Mouse (Mus musculus) macrophage (primary cell): ENCODE data around the gene Tsga10ip. TPM values are rescaled to one million over a fixed set of nuclear protein-coding genes. Genes with fewer than 3 reads are reported as not detected.
"Not testable (repeated sequence)": the region's sequence is repeated elsewhere in the genome, so short reads cannot be mapped to it uniquely, and the experiment has no call there.

Experiments used
- H3K27ac ChIP-seq: fragments of 350-480 bp; formaldehyde crosslinking; 2 replicates; pipeline ENCODE4 v1.9.0; 2021
- H3K36me3 ChIP-seq: fragments of 350-480 bp; formaldehyde crosslinking; 2 replicates; pipeline ENCODE4 v1.9.0; 2021; ENCODE audit errors: inconsistent target
- H3K4me3 ChIP-seq: fragments of 350-480 bp; formaldehyde crosslinking; 2 replicates; pipeline ENCODE4 v1.9.0; 2021; ENCODE audit errors: inconsistent target
- H3K79me2 ChIP-seq: fragments of 350-480 bp; formaldehyde crosslinking; 2 replicates; pipeline ENCODE4 v1.9.0; 2021; ENCODE audit errors: inconsistent target
- WGBS: methylation state at CpG from one replicate; pipeline ENCODE4 v1.1.7; 2026; ENCODE audit warnings: inconsistent platforms; ENCODE audit not compliant: missing documents; 5-methylcytosine and 5-hydroxymethylcytosine counted together
- polyA plus RNA-seq: library from polyadenylated mRNA; stranded (reverse); fragments of 250-400 nt; gene quantifications from 3 replicates; pipeline ENCODE4 v1.2.4, GENCODE M21; 2018; ENCODE audit warnings: inconsistent platforms

The Tsga10ip gene
- polyA plus RNA-seq, 1 experiment from 2014 or later: not detected

DNA sequence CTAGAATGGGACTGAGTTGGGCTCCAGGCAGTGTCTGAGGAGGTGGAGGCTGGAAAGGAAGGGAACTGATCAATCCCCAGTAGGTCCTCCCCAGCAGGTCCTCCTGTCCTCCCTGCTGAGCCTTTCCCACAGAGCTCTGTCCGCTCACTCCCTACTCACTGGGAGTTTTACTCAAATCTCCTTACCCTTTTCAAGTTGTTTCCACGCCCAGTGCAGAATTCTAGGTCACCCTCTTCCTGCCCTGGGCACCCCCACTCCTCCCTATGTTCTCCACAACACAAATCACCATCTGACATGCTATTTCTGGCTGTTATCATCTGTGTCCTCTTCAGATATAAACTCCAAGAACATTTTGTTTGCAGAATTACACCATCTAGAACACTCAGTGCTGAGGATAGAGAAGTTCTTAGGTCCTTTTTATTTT is 12.2 kb upstream of the Tsga10ip start:
- Histone ChIP-seq H3K79me2 (no peaks in the 10 kb centered on the region), H3K4me3 (no peak overlapping the region), H3K36me3 (peaks cover 3% of the 10 kb centered on the region; the same call in 1 of the 2 replicates), H3K27ac (no peak overlapping the region)
- 95% methylated on average over 2 of the region's 2 CpGs for WGBS

DNA sequence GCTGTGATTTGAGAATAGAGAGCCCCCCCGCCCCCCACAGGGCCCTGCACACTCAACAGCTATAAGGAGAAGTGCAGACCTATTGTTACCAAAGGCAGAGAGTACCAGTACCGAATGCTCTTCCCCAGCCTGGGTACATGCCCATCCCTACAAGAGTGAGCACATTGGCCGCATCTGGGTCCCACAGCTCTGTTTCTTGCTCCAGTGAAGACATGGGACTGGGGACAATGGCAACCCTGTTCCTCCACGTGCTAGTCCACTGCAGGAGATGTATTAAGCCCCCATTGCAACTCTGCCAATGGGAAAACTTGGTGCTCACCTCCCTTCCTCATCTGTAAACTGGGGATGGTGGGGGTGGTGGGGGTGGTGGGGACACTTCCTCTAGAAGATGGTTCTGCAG is 11.5 kb upstream of the Tsga10ip start:
- H3K79me2 ChIP-seq: no peaks in the 10 kb centered on the region
- no peaks in the 10 kb centered on the region; the same call in 1 of the 2 replicates for H3K36me3 ChIP-seq
- H3K4me3 ChIP-seq: no peak overlapping the region
- whole genome bisulfite sequencing: 83% methylated on average over 4 of the region's 4 CpGs
- no peak overlapping the region for H3K27ac ChIP-seq

DNA sequence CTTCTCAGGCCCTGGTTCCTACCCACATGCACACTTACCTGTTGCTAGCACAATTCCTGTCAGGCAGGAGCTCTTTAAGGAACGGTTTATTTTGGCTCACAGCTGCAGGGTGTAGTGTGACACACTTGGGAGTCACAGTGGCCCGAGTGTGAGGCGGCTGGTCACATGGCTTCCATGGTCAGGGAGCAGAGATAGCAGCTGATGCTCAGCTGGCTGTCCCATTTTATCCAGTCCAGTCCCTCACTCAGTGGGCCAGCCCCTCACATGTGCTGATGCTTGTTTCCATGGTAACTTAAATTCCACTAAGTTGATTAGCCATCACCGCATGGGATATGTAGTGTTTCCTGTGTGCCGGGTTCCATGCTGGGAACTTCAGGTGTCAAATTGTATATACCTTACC is 9.6 kb upstream of the Tsga10ip start:
- H3K36me3 ChIP-seq: no peaks in the 10 kb centered on the region
- WGBS: 93% methylated on average over 5 of the region's 5 CpGs
- H3K27ac ChIP-seq: no peak overlapping the region
- no peak overlapping the region for H3K4me3 ChIP-seq
- H3K79me2 ChIP-seq: peaks cover 4% of the 10 kb centered on the region; the same call in 1 of the 2 replicates

DNA sequence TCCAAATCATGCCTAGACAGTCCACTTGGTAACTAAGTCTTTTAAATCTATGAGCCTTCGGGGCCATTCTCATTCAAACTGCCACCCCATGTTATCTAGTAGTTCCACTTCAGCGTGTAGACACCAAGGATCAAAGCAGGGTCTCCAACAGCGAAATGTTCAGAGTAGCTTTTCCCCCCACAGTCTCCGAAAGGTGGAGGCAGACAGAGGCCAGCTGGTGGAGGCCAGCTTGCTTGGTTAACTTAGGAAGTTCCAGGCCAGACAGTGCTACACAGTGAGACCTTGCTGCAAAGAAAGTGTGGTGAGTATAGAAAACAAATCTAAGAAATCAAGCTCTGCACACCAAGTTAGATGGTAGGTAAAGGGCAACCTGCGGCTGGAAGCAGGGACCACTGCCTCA is 8.3 kb upstream of the Tsga10ip start:
- no peak overlapping the region for H3K4me3 ChIP-seq
- no peak overlapping the region for H3K27ac ChIP-seq
- 92% methylated on average over 5 of the region's 5 CpGs for WGBS
- H3K79me2 ChIP-seq: peaks cover 4% of the 10 kb centered on the region; the same call in 1 of the 2 replicates
- H3K36me3 ChIP-seq: no peaks in the 10 kb centered on the region

DNA sequence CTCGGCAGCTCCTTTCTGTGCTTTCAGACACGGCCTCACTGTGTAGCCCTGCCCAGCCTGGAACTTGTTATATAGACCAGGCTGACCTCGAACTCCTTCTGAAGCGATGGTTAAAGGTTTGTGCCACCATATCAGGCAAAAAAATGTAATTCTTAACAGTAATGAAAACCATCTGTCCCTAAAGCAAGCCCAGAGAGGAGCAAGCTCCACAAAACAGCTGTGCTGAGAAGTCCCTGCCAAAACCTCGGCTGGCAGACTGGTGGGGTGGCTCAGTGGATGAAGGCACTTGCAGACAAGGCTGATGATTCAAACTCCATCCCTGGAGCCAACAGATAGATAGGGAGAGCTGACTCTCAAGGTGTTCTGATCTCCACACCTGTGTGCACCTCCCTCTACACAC is 6.7 kb upstream of the Tsga10ip start:
- no peak overlapping the region for H3K4me3 ChIP-seq
- WGBS: 80% methylated on average over 5 of the region's 5 CpGs
- peaks cover 4% of the 10 kb centered on the region; the same call in 1 of the 2 replicates for H3K79me2 ChIP-seq
- peak overlapping the region; percentile 92 for H3K27ac ChIP-seq
- H3K36me3 ChIP-seq: no peaks in the 10 kb centered on the region

DNA sequence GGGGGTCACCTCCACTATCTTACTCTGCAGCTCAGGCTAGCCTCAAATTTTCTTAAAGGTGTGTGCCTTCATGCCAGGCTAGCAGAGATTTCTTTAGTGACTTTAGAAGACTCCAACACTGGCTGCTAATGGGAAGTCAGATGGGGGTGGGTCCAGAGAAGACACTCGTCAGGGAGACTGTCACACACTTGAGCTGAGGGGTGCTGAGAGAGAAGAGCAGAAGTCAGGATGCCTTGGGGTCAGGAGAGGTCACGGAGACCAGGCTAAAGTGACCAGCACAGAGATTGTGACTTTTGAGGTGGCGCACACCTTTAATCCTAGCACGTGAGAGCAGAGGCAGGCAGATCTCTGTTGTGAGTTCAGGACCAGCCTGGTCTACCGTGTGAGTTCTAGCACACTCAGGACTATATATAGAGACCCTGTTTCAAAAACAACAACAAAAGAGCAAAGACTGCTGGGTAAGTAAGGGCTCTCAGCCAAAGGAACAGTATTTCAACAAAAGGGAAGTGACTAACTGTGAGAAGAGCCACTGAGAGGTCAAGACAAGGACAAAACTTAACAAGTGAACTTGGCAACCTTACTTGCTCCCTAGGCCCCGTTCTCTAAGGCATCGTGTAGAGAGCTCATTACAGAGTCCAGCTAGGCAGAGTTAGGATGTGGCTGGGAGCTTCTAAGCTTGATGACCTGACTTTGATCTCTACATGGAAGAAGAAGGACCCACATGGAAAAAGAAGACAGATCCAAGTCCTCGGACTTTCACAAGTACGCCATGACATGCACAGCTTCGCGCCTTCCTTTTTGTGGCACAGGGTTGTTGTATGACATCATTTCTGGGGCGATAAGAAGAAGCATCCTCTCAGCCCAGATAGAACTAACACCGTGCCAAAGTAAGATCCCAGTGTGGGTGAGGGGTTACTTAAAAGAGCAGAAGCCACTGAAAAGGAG is 6.0 kb upstream of the Tsga10ip start:
- peak overlapping the region; percentile 92 for H3K27ac ChIP-seq
- H3K4me3 ChIP-seq: no peak overlapping the region
- WGBS: 43% methylated on average over 13 of the region's 13 CpGs
- no peaks in the 10 kb centered on the region for H3K36me3 ChIP-seq
- peaks cover 4% of the 10 kb centered on the region; the same call in 1 of the 2 replicates for H3K79me2 ChIP-seq

DNA sequence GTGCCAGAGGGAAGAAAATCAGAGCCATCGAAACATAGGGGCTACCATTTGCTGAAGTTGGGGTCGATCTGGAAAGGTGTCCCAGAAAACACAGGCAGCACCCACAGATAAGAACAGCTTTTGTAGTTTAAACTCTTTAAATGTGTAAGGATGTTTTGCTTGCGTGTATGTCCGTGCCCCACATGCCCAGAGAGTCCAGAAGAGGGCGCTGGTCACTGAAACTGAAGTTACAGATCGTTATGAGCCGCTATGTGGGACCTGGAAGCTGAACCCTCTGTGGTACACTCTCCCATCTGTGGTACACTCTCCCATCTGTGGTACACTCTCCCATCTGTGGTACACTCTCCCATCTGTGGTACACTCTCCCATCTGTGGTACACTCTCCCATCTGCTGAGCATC is 4.8 kb upstream of the Tsga10ip start:
- Histone ChIP-seq H3K27ac (peak overlapping the region; percentile 92), H3K36me3 (no peaks in the 10 kb centered on the region), H3K4me3 (peak overlapping the region; percentile 84), H3K79me2 (peaks cover 4% of the 10 kb centered on the region; the same call in 1 of the 2 replicates)
- WGBS: 17% methylated on average over 7 of the region's 7 CpGs

DNA sequence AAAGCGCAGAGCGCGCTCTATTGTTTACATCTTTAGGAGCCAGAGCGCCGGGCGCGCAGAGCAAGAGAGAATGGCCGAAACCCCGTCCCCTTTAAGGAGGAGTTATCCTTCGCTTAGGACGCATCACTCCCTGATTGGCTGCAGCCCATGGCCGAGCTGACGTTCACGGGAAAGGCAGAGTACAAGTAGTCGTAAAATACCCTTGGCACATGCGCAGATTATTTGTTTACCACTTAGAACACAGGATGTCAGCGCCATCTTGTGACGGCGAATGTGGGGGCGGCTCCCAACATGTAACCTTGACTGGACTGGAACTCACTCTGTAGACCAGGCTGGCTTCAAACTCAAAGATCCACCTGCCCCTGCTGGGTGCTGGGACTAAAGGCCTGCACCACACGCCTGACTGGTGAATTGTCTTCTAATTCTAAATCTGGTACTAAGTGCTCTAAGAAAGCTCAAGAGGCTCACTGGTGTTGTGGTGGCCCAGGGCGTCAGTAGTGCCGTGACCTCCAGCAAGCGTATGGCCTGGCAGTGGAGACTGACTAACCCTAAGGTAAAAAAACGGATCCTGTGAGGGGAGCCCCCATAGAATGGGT is 4.3 kb upstream of the Tsga10ip start:
- WGBS: 16% methylated on average over 17 of the region's 25 CpGs
- Histone ChIP-seq H3K27ac (peak overlapping the region; percentile 92), H3K4me3 (peak overlapping the region; percentile 84)
- H3K36me3 ChIP-seq, H3K79me2 ChIP-seq: not testable (repeated sequence)

DNA sequence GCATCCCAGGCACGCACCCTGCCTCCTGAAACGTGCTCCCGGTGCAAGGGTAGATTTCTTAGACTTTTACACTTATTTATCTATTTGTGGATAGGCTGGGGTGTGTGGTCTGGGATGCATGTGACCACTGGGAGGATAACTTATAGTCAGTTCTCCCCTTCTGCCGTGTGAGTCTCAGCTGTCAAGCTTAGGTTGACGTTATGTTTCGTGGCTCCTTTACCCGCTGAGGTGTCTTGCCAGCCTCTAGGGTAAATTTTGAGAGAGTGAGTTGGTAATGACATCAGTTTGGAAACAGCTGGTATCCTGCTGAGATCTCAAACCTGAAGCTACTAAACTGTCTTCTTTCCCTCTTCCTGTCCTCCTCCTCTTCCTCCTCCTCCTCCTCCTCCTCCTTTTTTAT is 3.6 kb upstream of the Tsga10ip start:
- H3K27ac ChIP-seq: peak overlapping the region; percentile 12; the same call in 1 of the 2 replicates
- 20% methylated on average over 7 of the region's 7 CpGs for WGBS
- H3K79me2 ChIP-seq: peaks cover 4% of the 10 kb centered on the region; the same call in 1 of the 2 replicates
- peak overlapping the region; percentile 84 for H3K4me3 ChIP-seq
- no peaks in the 10 kb centered on the region for H3K36me3 ChIP-seq

DNA sequence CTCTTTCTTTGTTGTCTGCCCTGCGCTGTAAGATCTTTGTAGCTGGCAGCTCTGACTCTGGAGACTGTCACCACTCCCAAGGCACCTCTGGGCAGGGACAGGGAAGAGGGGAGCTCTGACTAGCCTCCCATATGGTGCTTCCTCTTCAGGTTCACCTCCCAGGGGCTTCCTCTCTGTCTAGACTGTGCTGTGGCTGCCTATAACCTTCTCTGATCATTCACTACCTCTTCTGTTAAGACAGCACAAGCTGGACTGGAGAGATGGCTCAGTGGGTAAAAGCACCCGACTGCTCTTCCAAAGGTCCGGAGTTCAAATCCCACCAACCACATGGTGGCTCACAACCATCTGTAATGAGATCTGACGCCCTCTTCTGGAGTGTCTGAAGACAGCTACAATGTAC is 1.3 kb downstream of the Tsga10ip start:
- H3K4me3 ChIP-seq, H3K36me3 ChIP-seq, H3K79me2 ChIP-seq, H3K27ac ChIP-seq: not testable (repeated sequence)
- whole genome bisulfite sequencing: 93% methylated on average over 3 of the region's 4 CpGs

DNA sequence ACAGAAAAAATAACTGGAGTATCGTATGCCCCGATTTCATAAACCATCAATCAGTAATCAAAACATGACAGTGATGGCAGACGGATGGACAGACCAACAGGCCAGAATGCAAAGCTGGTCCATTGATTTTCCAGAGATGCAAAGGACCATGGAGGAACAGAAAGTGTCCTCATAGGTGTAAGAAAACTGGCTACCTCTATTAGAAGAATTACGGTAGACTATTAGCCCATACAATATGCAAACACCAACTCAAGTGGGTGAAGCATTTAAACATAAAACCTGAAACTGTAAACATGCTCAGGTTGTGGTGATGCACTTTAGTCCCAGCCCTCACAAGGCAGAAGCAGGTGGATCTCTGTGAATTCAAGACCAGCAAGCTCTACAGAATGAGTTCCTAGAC is 7.0 kb downstream of the Tsga10ip start:
- Histone ChIP-seq H3K36me3 (no peaks in the 10 kb centered on the region), H3K4me3 (no peak overlapping the region), H3K27ac (no peak overlapping the region), H3K79me2 (no peaks in the 10 kb centered on the region)
- 92% methylated on average over 4 of the region's 4 CpGs for WGBS

DNA sequence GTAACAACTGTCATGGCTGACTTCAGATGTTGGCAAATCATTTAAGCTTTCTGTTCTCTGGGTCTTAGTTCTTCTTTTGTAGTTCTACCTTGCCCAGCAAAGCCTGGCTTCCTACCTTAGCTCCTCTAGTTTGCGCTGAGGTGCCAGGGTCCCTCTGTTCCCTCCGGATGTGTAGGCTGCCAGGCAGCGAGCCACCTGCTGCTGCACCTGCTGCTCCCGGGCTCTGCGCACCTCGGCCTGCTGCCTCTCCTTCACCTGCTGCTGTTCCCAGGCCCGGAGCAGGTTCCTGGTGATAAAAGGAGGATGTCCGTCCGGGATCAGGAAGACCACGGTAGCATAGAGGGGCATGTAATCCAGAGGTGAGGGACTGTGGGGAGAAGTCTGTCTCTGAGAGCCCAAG is 8.2 kb downstream of the Tsga10ip start:
- no peak overlapping the region for H3K27ac ChIP-seq
- WGBS: 85% methylated on average over 10 of the region's 10 CpGs
- no peaks in the 10 kb centered on the region for H3K79me2 ChIP-seq
- no peaks in the 10 kb centered on the region for H3K36me3 ChIP-seq
- no peak overlapping the region for H3K4me3 ChIP-seq

DNA sequence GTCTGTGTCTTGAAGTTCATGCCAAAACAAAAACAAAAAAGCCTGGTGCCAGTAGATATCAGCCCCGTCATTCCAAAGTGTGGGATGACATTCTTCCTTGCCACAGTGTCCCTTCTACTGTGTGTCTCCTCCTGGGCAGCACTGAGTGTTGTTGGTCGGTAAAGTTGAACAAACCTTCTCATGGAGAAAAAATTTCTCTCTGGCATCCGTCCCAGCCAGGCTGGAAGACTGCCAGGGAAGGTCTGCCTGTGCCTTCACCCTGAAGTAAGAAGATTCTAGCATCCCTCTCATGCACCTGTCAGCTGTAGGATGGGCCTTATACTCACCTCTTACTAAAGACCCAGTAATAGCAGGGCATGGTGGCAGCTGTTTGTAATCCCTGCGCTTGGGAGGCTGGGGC is 9.4 kb downstream of the Tsga10ip start:
- no peaks in the 10 kb centered on the region for H3K36me3 ChIP-seq
- H3K4me3 ChIP-seq: no peak overlapping the region
- H3K27ac ChIP-seq: no peak overlapping the region
- peaks cover 3% of the 10 kb centered on the region for H3K79me2 ChIP-seq
- WGBS: 61% methylated on average over 4 of the region's 4 CpGs

DNA sequence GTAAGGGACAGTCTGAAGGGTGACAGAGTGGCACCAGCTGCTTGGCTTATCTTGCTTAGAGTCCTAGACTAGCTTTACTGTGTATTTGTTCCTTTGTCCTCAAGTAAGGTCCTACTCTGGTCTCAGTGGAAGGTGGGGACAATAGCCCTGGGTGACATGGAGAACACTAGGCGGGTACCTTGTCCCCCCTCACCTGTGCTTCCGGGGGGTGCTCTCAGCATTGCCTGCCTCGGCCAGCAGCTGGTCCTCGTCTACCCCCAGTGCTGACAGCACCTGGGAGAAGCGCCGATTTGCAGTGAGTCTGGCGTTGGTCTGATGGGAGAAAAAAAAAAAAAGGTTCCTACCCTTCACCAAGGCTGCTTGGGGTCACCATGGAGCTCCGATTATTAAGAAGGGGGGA is 11.9 kb downstream of the Tsga10ip start:
- Histone ChIP-seq H3K36me3 (peaks cover under 1% of the 10 kb centered on the region; the same call in 1 of the 2 replicates), H3K79me2 (peaks cover 27% of the 10 kb centered on the region), H3K27ac (peak overlapping the region; percentile 66; the same call in 1 of the 2 replicates), H3K4me3 (no peak overlapping the region)
- WGBS: 73% methylated on average over 8 of the region's 8 CpGs

DNA sequence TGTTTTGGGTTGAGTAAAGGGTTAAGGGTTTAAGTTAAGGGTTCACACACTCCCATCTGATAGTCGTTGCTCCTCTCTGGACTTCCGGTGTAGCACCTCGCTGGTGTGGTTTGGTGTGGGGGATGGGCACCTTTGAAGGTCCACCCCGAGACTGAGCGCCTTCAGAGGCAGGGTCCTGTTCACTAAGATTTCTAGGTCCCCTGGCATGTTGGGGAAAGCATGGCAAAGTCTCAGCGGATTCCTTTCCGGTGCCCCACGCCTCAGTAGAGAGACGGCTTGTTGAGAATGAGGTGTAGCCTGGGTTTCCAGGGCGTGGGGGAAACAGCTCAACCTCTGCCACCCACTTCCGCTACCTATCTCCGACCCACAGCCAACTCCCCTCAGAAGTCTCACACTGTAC is 12.7 kb downstream of the Tsga10ip start:
- WGBS: 4% methylated on average over 12 of the region's 12 CpGs
- Histone ChIP-seq H3K4me3 (peak overlapping the region; percentile 79), H3K79me2 (peaks cover 35% of the 10 kb centered on the region), H3K27ac (peak overlapping the region; percentile 66), H3K36me3 (peaks cover 9% of the 10 kb centered on the region; the same call in 1 of the 2 replicates)
